Mouse (Mus musculus) spleen, adult 2 months (tissue): ENCODE results near the gene Pds5a.

ENCODE experiments used
- CTCF ChIP-seq: fragments of 200-500 bp; IDR thresholded peaks from 2 replicates; pipeline ENCODE4 v1.5.1; 2011; ENCODE audit warnings: mild to moderate bottlenecking, inconsistent platforms; ENCODE audit not compliant: insufficient read depth, insufficient read length, insufficient replicate concordance; ENCODE audit errors: extremely low read depth
- POLR2A ChIP-seq: fragments of 200-500 bp; IDR thresholded peaks from 2 replicates; pipeline ENCODE4 v1.6.1; 2011; ENCODE audit warnings: low read depth, low read length, inconsistent platforms

- TF ChIP-seq POLR2A (no peak), CTCF (no peak)
Measured at GRCm38 (mm10) chr5:65561125-65561893, 136.8 kb downstream of the Pds5a start.
